In the genomic region with DNA sequence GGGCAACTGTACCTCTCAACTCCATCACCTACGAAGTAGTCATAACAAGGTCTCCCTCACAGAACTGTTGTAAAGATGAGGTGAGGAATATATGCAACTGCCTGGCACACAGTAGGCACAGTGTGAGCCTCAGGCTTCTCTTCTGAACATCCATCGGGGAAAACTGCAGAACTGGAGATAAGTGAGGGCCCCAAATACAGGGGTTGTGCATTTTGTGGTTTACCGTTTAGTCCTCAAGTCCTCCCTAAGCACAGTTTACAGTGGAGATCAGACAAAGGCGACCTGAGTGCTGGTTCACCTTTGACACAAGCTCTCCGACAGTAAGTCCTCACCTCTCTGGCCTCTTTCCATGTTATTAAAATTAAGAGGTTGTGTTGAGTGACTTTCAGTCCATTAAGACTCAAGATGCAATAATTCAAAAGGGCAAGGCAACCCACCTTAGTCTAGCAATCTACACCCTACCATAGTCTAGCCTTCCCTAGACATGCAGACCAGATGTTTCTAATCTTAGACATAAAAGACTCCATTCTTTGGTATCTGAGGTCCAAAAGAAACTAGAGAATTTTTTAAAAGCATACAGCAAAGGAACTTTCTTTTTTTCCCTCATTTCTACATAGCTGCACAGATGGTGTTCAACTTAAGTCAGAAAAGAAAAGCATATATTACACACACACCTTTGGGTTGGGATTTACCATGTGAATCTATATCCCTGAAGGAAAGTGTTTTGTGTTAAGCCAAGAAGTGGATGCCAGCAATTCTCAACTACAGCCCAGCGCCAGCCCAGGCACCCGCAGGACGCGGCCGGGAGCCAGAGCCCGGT, we compare ENCODE assay signal across 8 mouse cellular contexts. TPM values are rescaled to one million over a fixed set of nuclear protein-coding genes. Genes with fewer than 3 reads are reported as not detected.
A peak's percentile ranks its signal among the peaks of the same experiment; 100 is the strongest.
DNase-seq lines count a peak whose midpoint lies in the region; ATAC-seq and TF ChIP-seq lines count a peak whose summit lies in the region.

No protein-coding gene starts in this region.

- H3K9ac ChIP-seq in heart, embryonic 16.5 days (ENCODE audit: low read length) = peak overlapping the region; percentile 62
- peak overlapping the region; percentile 33; the same call in 1 of the 2 replicates for H3K9ac ChIP-seq in liver, embryonic 15.5 days

- H3K36me3 ChIP-seq in C2C12 (ENCODE audit: control insufficient read depth, insufficient read depth) = no peaks in the 10 kb centered on the region
- no peaks in the 10 kb centered on the region for H3K36me3 ChIP-seq in heart, embryonic 16.5 days (ENCODE audit: control insufficient read depth, insufficient read depth)
- H3K36me3 ChIP-seq in liver, embryonic 15.5 days (replicated peaks) = no peaks in the 10 kb centered on the region

- TF ChIP-seq CTCF in gastrocnemius, adult 2 months (IDR thresholded peaks at IDR 0.05) = no peak
- TF ChIP-seq CTCF in C2C12 (IDR thresholded peaks at IDR 0.05; ENCODE audit: control insufficient read depth, insufficient read depth, insufficient read length) = no peak

- no peaks in the 10 kb centered on the region for H3K79me2 ChIP-seq in C2C12 (ENCODE audit: control insufficient read depth, insufficient read depth)

- intact Hi-C loops in gastrocnemius, adult 2 months (cut with DNase I) = no loop called here
- intact Hi-C loops in gastrocnemius, postnatal 14 days (cut with DNase I; ENCODE audit: low total_unique reads) = no loop called here

- H3ac ChIP-seq in C2C12 (ENCODE audit: control insufficient read depth, insufficient read length, low read depth) = peak overlapping the region; percentile 44

- DNase-seq in gastrocnemius, adult 2 months = no peak
- DNase-seq in gastrocnemius, postnatal 14 days = no peak
- no peak for DNase-seq in urinary bladder, postnatal 10 days (ENCODE audit: low spot score)
- no peak for DNase-seq in frontal cortex, postnatal 14 days (ENCODE audit: low spot score in 2 of 2)
- DNase-seq in thymus, postnatal 10 days (ENCODE audit: low spot score in 2 of 2) = no peak

- no peaks in the 10 kb centered on the region for H3K9me3 ChIP-seq in heart, embryonic 16.5 days (replicated peaks; ENCODE audit: control insufficient read depth, low read length)
- H3K9me3 ChIP-seq in liver, embryonic 15.5 days (replicated peaks) = no peaks in the 10 kb centered on the region

- H3K27ac ChIP-seq in gastrocnemius, adult 2 months = peak overlapping the region; percentile 48
- peak overlapping the region; percentile 58 for H3K27ac ChIP-seq in heart, embryonic 16.5 days (ENCODE audit: low read length)
- H3K27ac ChIP-seq in liver, embryonic 15.5 days (replicated peaks) = peak overlapping the region; percentile 48

- H3K4me1 ChIP-seq in heart, embryonic 16.5 days (ENCODE audit: control insufficient read depth, insufficient read depth, low read length) = peaks cover 29% of the 10 kb centered on the region
- H3K4me1 ChIP-seq in liver, embryonic 15.5 days (replicated peaks) = peaks cover 65% of the 10 kb centered on the region

- no peaks in the 10 kb centered on the region for H3K79me3 ChIP-seq in C2C12 (ENCODE audit: low read depth)

- 41% methylated on average over 11 of the region's 11 CpGs for WGBS in heart, embryonic 16.5 days
- WGBS in liver, embryonic 15.5 days (ENCODE audit: insufficient replicate concordance) = 21% methylated on average over 11 of the region's 11 CpGs

- peak overlapping the region; percentile 66 for H3K4me2 ChIP-seq in heart, embryonic 16.5 days (ENCODE audit: low read depth, low read length)
- H3K4me2 ChIP-seq in liver, embryonic 15.5 days = peak overlapping the region; percentile 63

- peak overlapping the region; percentile 58 for H3K4me3 ChIP-seq in gastrocnemius, adult 2 months
- H3K4me3 ChIP-seq in C2C12 (ENCODE audit: insufficient read depth, poor library complexity, severe bottlenecking) = no peak overlapping the region
- peak overlapping the region; percentile 38 for H3K4me3 ChIP-seq in heart, embryonic 16.5 days (ENCODE audit: low read length)
- H3K4me3 ChIP-seq in liver, embryonic 15.5 days (replicated peaks) = peak overlapping the region; percentile 24; the same call in 1 of the 2 replicates

- no peaks in the 10 kb centered on the region for H3K27me3 ChIP-seq in C2C12 (ENCODE audit: control insufficient read depth, insufficient read depth, insufficient read length)
- no peaks in the 10 kb centered on the region for H3K27me3 ChIP-seq in heart, embryonic 16.5 days (ENCODE audit: control insufficient read depth, insufficient read depth, low read length)
- no peaks in the 10 kb centered on the region for H3K27me3 ChIP-seq in liver, embryonic 15.5 days

- ATAC-seq in heart, embryonic 16.5 days (replicated peaks; ENCODE audit: extremely low read depth, insufficient read depth, low FRiP score) = no peak
- ATAC-seq in liver, embryonic 15.5 days (ENCODE audit: insufficient read depth) = no peak

TF ChIP-seq in C2C12, 6 proteins besides CTCF, POLR2A, EP300 and RAD21:
- no peak for TF ChIP-seq MAX (IDR thresholded peaks at IDR 0.05)
- TF ChIP-seq MYOG (IDR thresholded peaks at IDR 0.05; ENCODE audit: control insufficient read depth, extremely low read depth, insufficient read length) = no peak
- no peak for TF ChIP-seq MYOD1 (IDR thresholded peaks at IDR 0.05; ENCODE audit: control insufficient read depth, insufficient read length, low read depth)
- TF ChIP-seq USF1 (IDR thresholded peaks at IDR 0.05; ENCODE audit: low read depth) = no peak
- TF ChIP-seq FOSL1 (IDR thresholded peaks at IDR 0.05; ENCODE audit: insufficient read depth, low read length, poor library complexity, severe bottlenecking) = no peak
- TF ChIP-seq CEBPB (IDR thresholded peaks at IDR 0.05; ENCODE audit: low read depth) = no peak
TF ChIP-seq in C2C12: peak in this region for 0.

RNA-seq across cellular contexts. Expression of a gene that starts 40.7 kb away (rescaled TPM):
- total RNA-seq in gastrocnemius, adult 2 months (2021) = 10 to 100 TPM; 24.2 to 32.1 TPM
- 10 to 100 TPM; 30.6 to 31.4 TPM for total RNA-seq in gastrocnemius, postnatal 14 days (2021)
- 60.0 TPM for polyA plus RNA-seq in C2C12 (2012; fragmentation: generic; extraction: Trizol)
- polyA plus RNA-seq in heart, embryonic 16.5 days (2015; fragmentation: Nextera tagmentation; extraction: Ambion mirVana) = 106 and 112 TPM in 2 replicates
- polyA plus RNA-seq in liver, embryonic 15.5 days (2015; fragmentation: Nextera tagmentation; extraction: Ambion mirVana) = 57.9 and 61.2 TPM in 2 replicates

RNA-seq across cellular contexts. Expression of a gene that starts 53.1 kb away (rescaled TPM):
- total RNA-seq in gastrocnemius, adult 2 months (2021) = 1,000 to 10,000 TPM; 3,559 to 3,570 TPM
- 1,000 to 10,000 TPM; 1,779 to 1,961 TPM for total RNA-seq in gastrocnemius, postnatal 14 days (2021)
- polyA plus RNA-seq in C2C12 (2012; fragmentation: generic; extraction: Trizol) = 26.4 TPM
- 115 and 117 TPM in 2 replicates for polyA plus RNA-seq in heart, embryonic 16.5 days (2015; fragmentation: Nextera tagmentation; extraction: Ambion mirVana)
- polyA plus RNA-seq in liver, embryonic 15.5 days (2015; fragmentation: Nextera tagmentation; extraction: Ambion mirVana) = 9.6 and 10.3 TPM in 2 replicates
